Mouse (Mus musculus) T-helper 1 cell (primary cell): ENCODE data around the gene Ttll5.

ENCODE experiments used
- in situ Hi-C: fragments of 300-600 bp; cut with MboI, MseI; formaldehyde crosslinking; loops from one replicate; pipeline ENCODE4 v1.15.1; 2025; ENCODE audit warnings: high pct_unique_total_duplicates

The Ttll5 gene

DNA sequence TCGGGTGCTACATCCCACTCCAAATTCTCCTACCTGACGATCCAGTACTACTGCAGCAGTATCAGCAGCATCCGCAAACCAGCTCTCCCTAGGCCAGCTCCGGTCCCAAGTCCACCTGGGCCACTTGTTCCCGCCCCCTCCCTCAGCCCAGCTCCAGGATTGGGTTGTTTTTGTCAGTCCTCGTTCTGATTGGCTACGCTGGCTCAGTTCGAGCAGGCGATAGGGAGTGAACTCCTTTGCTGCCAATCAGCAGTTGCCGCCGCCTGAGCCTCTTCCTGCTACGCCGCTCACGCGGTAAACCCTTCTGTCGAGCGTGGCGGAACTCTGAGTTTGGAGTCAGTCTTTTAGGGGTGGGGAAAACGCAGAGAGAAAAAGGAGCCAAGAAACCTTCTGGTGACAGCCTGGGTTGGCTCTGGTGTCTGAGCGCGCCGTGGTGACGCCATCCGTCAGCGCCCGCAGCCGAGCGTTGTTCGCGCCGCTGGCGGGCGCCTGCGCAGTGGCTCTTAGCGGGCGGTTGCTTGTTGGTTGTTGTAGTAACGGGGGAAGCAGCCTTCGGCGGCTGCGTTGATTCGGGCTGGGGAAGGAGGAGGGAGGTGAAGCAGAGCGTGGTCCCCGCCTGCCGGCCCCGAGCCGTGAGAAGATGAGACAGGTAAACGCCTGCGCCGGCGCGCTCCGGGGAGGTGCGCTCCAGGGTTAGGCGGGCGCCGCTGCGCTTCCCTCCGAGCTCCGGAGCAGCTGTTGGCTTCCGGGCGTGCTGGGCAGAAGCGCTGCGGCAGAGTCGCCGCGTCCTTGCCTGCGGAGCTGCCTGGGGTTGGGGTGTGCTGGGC is at the start of gene Ttll5, which contains the start of gene Erg28:
Gene Ttll5, plus strand, starts transcription at position 222 of the 827 bp plus-strand sequence.
Gene Erg28, minus strand, starts transcription at position 113 of the 827 bp plus-strand sequence.
- in situ Hi-C loops: no loop called here

DNA sequence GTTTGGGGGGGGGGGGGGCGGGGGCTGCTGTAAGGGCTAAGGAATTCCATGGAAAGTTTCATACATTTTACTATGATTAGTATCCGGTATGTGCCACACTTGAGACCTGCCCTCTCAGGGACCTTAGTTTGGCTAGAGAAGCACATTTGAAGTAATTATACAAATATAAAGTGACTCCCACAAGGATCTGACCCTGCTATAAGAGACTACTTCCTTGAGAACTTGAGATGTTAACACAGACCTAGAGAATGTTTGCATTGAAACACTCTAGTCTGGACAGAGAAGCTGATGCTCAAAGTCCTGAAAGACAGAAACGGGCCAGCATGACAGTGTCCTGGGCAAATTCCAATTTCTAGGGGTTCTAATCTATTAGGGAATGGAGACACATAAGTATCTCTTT is 45.5 kb upstream of the Ttll5 start:
- in situ Hi-C loops: loop anchor here (25.0 kb wide), 1 partner anchor 1167 kb away; the partner anchor contains the start of gene Abcd4

DNA sequence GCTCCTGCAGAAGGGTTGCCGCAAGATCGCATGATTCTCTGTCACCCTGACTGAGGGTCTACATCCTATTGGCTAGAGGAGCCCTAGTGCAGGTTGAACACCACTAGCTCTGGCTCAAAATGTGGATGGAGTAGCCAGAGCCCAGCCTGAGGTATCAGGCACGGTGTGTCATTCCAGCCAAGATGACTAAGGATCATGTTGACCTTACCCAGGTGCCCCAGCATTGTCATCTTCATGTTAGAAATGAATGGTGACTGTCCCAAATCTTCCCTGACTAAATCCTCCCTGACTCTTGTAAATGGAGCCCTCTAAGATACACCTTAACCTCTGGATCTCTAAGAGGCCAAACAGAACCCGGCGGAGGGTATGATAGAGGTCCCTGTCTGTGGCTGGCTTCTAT is 44.8 kb upstream of the Ttll5 start:
- in situ Hi-C loops: loop anchor here (25.0 kb wide), 1 partner anchor 1167 kb away; the partner anchor contains the start of gene Abcd4

DNA sequence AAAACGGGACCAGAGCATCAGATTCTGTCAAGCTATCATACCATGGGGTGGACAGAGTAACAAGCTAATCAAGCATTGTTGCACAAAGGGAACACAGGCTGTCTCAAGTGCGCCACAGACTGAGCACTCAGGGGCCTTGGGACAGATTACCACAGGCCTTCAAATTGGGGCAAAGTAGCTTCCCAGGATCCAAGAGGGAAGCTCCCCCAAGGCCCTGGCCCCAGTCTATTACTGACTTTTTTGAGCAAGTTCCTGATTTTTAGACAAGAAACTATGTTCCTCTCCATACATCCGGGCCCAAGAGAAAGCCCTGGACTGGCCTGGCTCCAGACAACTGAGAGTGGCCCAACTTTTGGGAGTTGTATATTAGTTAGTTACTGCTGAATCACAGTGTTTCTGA is 42.9 kb upstream of the Ttll5 start:
- in situ Hi-C loops: loop anchor here (25.0 kb wide), 1 partner anchor 1169 kb away; the partner anchor contains the start of gene Abcd4

DNA sequence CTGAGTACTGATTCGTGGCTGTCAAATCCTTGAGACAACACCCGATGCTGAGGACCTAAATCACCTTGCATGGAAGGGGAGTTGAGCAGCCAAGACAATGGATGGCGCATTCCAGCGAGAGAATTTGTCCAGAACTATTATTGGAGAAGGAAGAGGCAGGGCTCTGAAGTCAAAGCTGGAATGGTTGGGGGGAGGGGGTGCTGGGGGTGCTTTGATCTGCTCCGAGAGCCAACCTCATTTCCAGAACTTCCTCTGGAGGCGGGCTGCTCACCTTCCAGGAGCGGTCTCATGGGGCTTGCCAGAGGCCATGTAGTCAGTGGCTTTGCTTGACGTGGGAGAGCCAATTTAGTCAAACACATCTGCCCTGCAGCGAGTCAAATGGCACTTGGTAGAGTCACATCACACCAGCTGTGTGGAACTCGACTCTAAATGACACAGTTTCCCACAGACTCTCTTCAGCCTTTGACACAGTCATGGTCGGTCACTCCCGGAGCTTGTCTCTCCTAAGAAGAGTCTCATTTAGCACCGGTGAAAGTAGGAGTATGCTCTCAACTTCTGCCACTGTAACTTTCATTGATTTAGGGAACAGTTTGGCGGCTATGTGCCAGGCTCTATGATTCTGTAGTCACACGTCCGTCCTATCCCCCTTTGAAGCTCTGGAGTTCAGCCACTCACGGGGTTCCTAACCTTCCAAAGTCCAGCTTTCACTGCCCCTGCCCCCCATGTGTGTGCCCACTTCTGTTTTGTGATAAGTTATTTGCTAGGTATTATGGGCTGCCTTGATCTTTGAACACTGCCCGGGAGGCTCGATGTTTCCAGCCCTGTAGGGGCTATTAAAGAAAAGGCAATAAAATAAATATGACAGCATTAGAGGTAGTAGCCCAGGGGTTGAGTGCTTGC is 39.3 kb upstream of the Ttll5 start:
- in situ Hi-C loops: loop anchor here (25.0 kb wide), 1 partner anchor 1173 kb away; the partner anchor contains the start of gene Abcd4

DNA sequence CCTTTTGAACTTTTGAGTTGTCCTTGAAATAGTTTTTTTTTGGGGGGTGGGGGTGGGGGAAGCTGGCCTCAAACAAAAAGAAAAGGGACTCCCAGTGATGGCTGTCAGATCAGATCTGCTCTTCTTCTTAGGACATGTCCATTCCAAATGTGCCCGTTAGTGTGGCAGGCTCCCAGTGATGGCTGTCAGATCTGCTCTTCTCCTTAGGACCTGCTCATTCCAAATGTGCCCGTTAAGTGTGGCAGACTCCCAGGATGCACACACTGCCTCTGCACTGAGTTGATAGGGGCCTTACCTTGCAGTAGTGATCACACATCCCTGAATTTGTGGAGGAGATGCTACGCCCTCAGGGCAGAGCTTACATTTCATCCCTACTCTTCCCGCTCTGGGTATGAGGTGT is 32.3 kb upstream of the Ttll5 start:
- in situ Hi-C loops: loop anchor here (5.0 to 25.0 kb wide), 2 partner anchors 105 to 1180 kb away; partner anchors contain the start of genes Abcd4 and Batf

DNA sequence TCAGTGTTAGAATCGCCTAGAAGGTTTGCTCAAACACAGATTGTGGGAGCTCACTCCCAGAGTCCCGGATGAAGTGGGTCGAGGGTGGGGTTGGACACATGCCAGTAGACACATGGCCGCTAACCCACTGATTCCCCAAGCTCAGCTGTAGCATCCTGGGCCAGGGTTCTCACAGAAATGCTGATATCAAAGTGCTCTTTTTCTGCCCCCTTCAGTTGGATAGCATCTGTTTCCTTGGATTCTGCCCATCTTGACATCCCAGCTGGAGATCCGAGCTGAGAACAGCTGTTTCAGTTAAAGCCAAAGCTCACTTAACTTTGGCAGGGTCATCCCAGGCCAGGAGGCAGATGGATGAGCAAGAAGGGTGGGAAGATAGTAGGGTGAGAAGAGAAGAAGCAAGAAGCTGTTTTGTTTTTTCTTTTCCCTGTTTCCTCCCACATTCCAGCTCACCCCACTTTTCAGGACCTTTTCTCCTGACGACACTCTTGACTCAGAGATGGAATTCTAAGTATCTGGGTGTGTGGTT is 31.6 kb upstream of the Ttll5 start:
- in situ Hi-C loops: loop anchor here (5.0 to 25.0 kb wide), 2 partner anchors 106 to 1181 kb away; partner anchors contain the start of genes Abcd4 and Batf

DNA sequence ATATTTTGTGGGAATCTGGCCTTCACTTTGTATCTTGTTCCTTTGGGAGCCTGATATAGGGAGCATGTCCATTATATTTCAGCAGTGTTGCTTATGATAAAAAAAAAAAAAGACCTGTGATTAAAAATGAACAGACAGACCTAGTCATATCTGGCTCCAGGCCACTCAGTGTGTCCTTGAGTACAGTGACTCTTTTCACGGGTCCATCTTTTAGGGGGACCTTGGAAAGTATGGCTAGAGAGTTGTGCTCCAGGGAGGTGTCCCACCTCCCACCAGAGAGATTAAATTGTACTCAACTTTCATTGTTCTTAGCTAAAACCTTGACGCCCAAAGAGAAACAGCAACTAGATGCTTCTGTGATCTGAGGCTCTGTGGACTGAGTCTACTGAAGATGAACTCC is 30.4 kb upstream of the Ttll5 start:
- in situ Hi-C loops: loop anchor here (5.0 to 25.0 kb wide), 2 partner anchors 107 to 1182 kb away; partner anchors contain the start of genes Abcd4 and Batf

DNA sequence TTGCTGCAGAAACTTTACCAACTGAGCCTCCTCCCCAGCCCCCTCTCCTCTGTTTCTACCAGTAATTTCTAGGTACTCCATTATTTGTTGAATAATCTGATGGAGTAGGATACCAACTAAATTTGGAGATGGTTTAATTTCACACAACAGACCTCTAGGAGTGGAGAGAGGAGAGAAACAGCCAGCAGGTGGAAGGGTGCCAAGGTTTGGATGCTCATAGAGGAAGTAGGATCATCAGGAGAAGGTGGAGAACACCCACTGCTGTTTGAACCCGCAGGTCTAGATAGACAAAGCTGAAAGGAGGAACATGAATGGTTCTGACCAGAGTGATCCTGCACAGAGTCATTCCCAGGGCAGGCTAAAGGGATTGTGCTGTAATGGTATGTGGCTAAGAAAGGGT is 28.9 kb upstream of the Ttll5 start:
- in situ Hi-C loops: loop anchor here (25.0 kb wide), 1 partner anchor 1183 kb away; the partner anchor contains the start of gene Abcd4

DNA sequence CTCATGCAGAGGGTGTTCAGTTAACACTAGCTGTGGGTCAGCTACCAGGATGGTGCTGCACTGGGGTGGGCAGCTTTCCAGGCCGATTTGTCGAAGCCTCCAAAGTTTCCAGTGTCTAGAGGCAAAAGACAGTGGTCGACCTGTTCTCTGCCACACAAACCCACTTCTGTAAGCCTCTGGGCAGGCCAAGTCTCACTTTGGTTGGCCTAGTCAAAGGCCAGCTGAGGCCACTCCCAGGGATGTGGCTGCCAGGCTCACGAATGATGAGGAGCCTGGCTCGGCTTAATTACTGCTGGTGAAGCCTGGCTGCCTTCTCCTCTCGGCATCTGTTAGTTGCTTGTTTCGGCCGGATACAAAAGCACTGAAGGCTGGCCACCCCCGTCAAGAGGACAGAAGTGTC is 24.4 kb upstream of the Ttll5 start:
- in situ Hi-C loops: no loop called here

DNA sequence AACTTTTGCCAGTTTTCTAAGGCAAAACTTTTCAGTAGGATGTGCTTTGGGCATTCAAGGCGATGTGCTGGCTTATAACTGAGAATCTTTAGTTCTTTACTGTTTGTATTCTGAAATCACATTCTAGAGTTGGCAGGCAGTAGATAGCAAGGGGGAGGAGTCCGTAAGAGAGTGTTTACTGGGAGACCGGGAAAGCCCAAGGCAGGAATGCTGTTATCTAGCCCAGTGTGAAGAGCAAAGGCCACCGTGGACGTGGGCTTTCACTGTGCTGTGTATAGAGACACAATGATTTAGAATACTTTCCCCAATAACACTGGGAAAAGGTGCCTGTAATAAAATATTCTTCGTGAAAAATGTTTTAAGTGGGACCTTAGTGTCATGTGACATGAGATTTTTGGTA is 14.7 kb upstream of the Ttll5 start:
- in situ Hi-C loops: no loop called here

DNA sequence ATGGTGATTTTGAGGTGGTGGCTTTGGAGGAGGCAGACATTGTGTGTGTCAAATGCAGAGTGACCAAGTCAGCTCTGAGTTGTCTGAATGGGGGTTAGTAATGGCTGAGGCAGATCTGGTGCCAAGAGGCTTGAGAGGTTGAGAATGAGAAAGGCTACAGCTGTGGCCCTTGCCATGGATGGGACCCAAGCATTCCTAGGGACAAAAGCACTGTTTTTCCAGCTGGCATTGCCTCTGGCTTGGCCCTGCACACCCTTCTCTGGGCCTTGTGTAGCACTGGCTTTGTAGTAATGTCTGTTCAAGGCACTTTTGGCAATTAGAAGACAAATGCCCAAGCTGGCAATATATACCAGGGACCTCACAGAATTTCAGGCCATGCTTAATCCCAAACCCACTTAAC is 13.5 kb upstream of the Ttll5 start:
- in situ Hi-C loops: no loop called here

DNA sequence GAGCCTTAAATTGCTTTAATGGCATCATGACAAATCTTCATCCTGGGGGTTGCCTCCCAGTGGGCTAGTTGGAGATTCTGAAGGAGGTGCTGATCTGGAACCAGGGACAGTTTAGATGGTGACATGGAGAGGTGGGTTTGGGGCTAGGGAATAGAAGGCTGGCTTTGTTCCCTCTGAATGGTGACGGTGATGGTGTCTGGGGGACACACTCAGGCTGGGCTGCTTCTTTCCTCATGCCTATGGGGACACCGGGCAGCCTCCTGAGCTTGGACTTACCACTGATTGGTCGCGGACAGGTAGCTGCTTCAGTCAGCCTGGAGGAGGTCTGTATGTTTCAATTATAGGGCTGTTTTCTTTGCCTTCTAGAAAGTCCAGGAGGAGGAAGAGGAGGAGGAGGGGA is 12.8 kb upstream of the Ttll5 start:
- in situ Hi-C loops: no loop called here

DNA sequence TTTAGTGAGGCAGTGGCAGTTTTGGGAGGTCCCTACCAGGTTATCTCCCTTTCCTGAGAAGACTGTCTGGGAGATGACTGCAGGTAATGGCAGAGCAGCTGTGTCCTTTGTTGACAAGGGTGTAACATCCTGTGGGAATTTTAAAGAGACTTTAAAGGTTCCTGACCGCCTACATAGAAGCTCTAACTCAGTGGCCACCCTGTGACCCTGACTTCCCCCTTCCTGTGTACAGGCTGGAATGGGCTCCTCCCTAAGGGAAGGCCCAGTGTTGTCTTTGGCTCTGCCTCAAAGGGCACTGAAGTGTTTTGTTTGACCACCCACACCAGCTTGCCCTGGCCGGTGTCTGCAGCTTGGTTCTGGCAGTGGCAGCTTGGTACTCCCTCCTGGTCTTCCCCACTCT is 10.9 kb upstream of the Ttll5 start:
- in situ Hi-C loops: no loop called here

DNA sequence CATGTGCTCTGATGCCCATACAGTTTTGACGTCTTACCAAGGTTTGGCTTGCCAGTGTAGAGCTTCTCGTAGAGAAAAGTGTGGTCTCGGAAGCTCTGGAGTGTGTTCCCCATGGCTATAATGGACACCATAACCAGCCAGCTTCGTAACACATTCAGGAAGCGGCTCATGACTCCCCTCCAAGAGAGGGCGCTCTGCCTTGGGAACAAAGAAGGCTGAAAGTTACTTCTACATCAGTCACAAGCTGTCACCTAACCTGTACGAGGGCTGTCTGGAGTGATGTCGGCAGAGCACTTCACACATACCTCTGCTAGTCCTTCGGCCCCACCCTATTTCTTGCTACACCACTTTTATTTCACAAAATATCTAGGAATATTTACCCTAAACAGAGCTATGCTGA is 2.4 kb upstream of the Ttll5 start:
- in situ Hi-C loops: no loop called here

DNA sequence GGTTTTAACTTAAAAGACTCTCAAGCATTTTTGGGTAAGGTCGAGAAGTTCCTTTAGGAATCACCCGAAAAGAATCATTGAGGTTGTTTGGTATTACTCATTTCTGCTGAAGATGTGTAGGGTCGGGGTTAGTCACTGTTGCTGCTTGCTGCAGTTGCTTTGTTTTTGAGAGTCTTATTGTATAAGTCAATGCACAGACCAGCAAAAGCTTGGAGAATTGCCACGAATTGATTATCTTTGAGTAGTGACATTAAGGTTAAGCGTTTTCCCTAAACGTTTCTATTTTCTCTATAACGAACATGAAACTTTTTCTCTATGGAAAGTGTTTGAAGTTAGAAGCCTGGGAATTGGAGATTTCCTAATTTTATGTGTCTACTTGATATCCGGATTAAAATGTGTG is 902 bp downstream of the Ttll5 start:
- in situ Hi-C loops: no loop called here

DNA sequence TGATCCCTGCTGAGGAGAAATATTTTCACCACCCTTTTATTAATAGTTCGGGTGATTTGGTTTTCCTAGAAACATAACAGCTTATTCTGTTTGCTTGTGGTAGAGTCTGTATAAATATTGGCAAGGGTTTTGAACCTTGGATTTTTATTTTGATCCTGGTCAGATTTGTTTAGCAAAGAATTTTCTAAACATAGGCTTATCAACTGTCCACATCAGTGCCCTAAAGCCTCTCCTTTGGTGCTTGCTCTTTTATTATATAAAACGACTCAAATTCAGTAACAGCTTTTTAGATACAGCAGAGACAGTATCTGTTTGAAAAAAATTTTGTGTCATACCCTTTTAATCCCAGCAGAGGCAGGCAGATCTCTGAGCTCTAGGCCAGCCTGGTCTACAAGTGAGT is 1.4 kb downstream of the Ttll5 start:
- in situ Hi-C loops: no loop called here

DNA sequence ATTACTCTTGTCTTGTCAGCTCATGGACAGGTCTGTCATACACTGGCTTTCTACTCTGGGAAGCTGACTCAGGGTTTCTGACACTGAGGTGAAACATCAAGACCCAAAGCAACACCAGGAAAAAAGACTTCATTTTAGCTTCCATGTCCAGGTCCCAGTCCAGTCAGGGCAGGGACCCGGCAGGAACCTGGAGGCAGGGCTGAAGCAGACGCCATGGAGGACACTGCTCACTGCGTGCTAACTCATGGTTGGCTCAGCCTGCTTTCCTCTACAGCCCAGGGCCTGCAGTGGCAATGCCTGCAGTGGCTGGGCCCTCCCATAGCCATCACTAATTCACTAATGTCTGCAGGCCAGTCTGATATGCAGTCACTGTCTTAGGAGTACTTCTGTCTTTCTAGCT is 4.4 kb downstream of the Ttll5 start:
- in situ Hi-C loops: no loop called here

DNA sequence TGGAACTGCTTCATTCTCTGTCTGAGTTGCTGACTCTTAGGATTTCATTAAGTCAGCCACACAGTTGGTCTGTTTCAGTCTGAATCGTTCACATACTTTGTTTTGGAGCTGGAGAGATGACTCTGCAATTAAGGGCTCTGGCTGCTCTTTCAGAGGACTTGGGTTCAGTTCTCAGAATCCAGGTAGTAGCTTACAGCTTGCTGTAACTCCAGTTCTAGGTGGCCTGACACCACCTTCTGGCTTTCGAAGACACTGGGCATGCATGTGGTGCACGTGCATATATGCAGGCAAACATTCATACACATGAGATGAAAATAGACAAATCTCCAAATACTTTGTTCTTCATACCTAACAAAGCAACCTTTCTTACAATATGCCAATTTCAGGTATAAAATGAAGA is 5.4 kb downstream of the Ttll5 start:
- in situ Hi-C loops: no loop called here

DNA sequence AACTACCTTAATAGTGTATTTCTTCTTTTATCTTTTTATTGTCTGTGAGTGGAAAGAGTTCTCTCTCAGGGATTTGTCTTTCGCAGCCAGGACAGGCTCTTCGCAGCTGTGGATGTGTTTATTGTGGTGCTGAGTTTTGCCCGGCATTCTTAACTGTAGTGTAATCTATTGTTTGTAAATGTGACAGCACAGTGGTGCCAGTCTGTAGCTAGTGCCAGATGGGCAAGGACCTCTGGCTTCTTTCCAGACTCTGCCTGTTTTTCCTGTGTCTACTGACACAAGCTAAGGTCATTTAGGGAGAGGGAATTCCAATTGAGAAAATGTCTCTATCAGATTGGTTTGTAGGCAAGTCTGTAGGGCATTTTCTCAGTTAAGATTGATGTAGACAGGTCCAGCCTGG is 6.2 kb downstream of the Ttll5 start:
- in situ Hi-C loops: no loop called here

DNA sequence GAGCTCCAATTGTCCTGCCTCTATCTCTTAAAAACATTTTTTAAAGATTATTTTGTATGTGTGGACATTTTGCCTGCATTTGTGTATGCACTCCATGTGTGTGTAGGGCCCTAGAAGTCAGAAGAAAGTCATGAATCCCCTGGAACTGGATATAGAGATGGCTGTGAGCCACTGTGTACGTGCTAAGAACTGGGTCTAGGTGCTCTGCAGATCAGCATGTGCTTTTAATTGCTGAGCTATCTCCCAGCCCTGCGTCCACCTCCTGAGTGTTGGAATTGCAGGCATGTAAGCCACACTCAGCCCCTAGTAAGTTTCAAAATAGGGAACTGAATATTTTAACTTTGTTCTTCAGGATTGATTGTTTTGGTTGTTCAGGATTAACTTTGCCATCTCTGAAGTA is 10.1 kb downstream of the Ttll5 start:
- in situ Hi-C loops: no loop called here

DNA sequence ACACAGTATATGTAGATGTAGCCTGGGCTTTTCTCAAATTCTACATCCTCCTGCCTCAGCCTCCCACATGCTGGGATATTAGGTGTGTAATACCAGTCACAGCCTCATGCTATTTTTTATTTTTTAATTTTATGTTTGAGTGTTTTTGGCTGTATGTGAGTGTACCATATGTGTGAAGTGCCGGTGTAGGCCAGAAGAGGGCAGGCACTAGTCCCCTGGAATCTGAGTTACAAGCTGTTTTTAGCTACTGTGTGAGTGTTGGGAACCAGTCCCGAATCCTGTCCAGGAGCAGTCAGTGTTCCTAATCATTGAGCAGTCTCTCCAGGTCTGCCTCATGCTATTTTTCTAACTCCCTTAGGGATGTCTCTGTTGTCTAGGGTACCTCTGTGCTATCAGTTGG is 13.3 kb downstream of the Ttll5 start:
- in situ Hi-C loops: no loop called here
